Mouse (Mus musculus) spleen, adult 2 months (tissue): ENCODE results near the gene Cygb. TPM values are rescaled to one million over a fixed set of nuclear protein-coding genes. Genes with fewer than 3 reads are reported as not detected.

Experiments
- DNase-seq, 2 experiments: peaks; one replicate each; pipeline versions ENCODE4 v3.0.0 to v3.0.0-alpha.2; 2012 to 2021; ENCODE audit warnings: low spot score in 2 of 2, low read depth in 1 of 2
- H3K27ac ChIP-seq: fragments of 200-500 bp; 2 replicates; pipeline ENCODE4 v1.5.1; 2012; ENCODE audit warnings: low read length, inconsistent platforms; ENCODE audit not compliant: insufficient read depth
- H3K27me3 ChIP-seq: fragments of 200-500 bp; 2 replicates; pipeline ENCODE4 v1.6.1; 2012; ENCODE audit warnings: mild to moderate bottlenecking, moderate library complexity, low read length, inconsistent platforms; ENCODE audit not compliant: control insufficient read depth, insufficient read depth
- H3K36me3 ChIP-seq: fragments of 200-500 bp; 2 replicates; pipeline ENCODE4 v1.6.1; 2012; ENCODE audit warnings: mild to moderate bottlenecking, low read length, inconsistent platforms; ENCODE audit not compliant: control insufficient read depth, insufficient read depth
- H3K4me1 ChIP-seq: fragments of 200-500 bp; 2 replicates; pipeline ENCODE4 v1.6.1; 2011; ENCODE audit warnings: inconsistent platforms; ENCODE audit not compliant: control insufficient read depth, insufficient read depth, insufficient read length
- H3K4me3 ChIP-seq: fragments of 200-500 bp; 2 replicates; pipeline ENCODE4 v1.5.1; 2011; ENCODE audit warnings: mild to moderate bottlenecking, inconsistent platforms; ENCODE audit not compliant: insufficient read depth, insufficient read length; ENCODE audit errors: extremely low read depth
- CTCF ChIP-seq: fragments of 200-500 bp; IDR thresholded peaks from 2 replicates; pipeline ENCODE4 v1.5.1; 2011; ENCODE audit warnings: mild to moderate bottlenecking, inconsistent platforms; ENCODE audit not compliant: insufficient read depth, insufficient read length, insufficient replicate concordance; ENCODE audit errors: extremely low read depth
- POLR2A ChIP-seq: fragments of 200-500 bp; IDR thresholded peaks from 2 replicates; pipeline ENCODE4 v1.6.1; 2011; ENCODE audit warnings: low read depth, low read length, inconsistent platforms
- WGBS: fragments of 180-500 bp; shearing (Covaris S2); methylation state at CpG from one replicate; pipeline ENCODE4 v1.1.7; 2018; 5-methylcytosine and 5-hydroxymethylcytosine counted together
- polyA plus RNA-seq: library from polyadenylated mRNA; depleted of rRNA; stranded (reverse); fragments of >200 nt; gene quantifications from 2 replicates; pipeline ENCODE4 v1.2.3, GENCODE M21; 2012

Gene Cygb
- polyA plus RNA-seq, 1 experiment, result 14.2 TPM

DNA sequence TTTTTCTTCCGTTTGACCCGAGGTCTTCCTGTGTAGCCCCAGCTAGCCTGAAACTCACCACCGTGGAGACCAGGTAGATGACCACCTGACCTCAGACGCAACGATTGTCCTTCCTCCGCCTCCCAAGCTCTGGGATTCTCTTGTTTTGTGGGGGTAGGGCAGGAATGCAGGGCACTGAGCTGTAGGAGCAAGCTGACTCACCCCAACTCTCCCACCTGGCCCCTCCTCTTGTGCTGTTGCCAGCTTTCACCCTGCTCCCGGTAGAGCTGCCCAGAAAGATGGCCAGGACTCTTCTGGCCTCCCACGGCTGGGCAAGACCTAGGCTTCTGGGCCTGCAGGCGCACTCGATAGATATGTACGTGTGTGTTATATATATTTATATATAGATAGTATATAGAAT lies 8.0 kb downstream of the Cygb start:
- H3K4me3 ChIP-seq, result no peak overlapping the region
- no peaks in the 10 kb centered on the region for H3K36me3 ChIP-seq
- 83% methylated on average over 11 of the region's 11 CpGs for WGBS
- no peak for DNase-seq
- TF ChIP-seq CTCF (no peak), POLR2A (no peak)
- H3K27ac ChIP-seq, result no peak overlapping the region
- H3K4me1 ChIP-seq, result no peaks in the 10 kb centered on the region; the same call in 1 of the 2 replicates
- peaks cover 1% of the 10 kb centered on the region; the same call in 1 of the 2 replicates for H3K27me3 ChIP-seq

GRCm38 (mm10) chr11:116645446-116646110 lies 8.5 kb downstream of the Cygb start:
- 76% methylated on average over 8 of the region's 8 CpGs for WGBS
- H3K27ac ChIP-seq, result no peak overlapping the region
- no peaks in the 10 kb centered on the region for H3K27me3 ChIP-seq
- no peak for TF ChIP-seq POLR2A
- TF ChIP-seq CTCF, result no peak
- no peaks in the 10 kb centered on the region for H3K36me3 ChIP-seq
- H3K4me1 ChIP-seq, result no peaks in the 10 kb centered on the region; the same call in 1 of the 2 replicates
- H3K4me3 ChIP-seq, result no peak overlapping the region
- no peak for DNase-seq

DNA sequence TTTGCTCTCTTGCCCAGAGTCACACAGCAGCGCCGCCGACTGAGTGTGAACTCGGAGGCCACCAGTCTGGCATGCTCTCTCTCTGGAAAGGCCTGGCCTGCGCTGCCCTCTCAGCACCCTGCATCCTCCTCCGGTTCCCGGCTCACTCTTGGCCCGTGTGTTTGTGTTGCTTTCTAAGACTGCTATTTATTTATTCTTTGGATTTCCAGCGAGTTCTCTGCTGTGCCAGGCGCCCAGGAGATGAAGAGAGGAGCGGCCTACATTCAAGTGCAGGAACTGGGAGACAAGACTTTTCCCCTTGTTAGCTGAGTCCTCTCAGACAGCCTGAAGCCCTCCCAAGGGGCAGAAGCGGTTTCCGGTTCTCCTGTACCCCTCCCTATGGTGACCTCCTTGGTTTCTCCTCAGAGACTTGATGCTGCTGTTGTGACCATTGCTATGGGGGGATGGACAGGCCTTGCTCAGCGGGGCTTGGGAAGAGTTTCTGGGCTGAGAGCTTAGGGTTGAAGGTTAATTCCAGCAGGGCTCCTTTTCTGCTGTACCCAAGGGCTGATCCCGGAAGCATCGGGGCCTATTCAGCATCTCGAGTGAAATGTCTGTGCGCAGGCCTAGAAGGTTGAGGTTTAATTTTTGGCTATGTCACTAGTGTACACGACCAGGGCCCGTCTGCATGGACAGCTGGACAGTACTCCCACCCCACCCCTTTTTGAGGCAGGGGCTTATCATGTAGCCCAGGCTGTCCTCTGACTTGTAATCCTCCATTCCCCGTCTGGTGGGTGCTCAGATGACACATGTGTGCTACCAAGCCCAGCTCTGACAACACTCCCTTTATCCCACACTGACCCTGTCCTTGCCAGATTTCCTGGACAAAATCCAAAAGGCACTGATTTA lies 9.6 kb downstream of the Cygb start:
- TF ChIP-seq POLR2A, result no peak
- no peak for TF ChIP-seq CTCF
- no peaks in the 10 kb centered on the region; the same call in 1 of the 2 replicates for H3K4me1 ChIP-seq
- H3K36me3 ChIP-seq, result no peaks in the 10 kb centered on the region
- H3K27ac ChIP-seq, result 0 out of 2 replicates have a peak overlapping the region, but pooled peaks have one; percentile 8
- no peak for DNase-seq
- WGBS, result 88% methylated on average over 21 of the region's 21 CpGs
- no peaks in the 10 kb centered on the region for H3K27me3 ChIP-seq
- H3K4me3 ChIP-seq, result no peak overlapping the region

DNA sequence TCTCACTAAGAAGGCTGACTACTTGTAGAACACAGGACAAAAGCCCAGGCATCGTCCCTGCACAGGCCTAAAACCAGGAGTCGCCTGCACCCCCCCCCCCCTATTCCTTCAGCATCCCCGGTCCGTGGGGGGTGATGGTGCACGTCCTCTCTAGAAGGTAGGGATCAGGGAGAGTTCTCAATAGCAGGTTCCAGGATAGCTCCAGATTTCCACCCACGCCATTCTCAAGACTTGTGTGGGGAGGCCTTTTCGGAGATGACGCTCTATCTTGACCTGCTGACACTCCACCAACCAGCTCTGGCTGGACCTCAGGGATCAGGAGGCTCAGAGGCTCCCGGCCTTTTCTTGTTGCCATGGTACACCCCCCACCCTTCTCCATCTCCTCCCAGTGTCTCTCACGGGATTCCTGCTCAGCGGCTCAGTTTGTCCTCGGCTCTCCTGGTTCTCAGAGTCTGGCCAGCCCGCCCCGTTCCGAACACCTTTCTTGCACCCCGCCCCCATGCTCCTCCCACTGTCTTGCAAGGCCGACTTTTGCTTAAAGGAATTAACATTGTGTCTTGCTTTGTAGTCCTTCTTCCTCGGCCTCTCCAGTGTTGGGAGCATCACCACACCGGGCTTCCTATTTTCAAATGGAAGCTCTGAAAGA lies 10.4 kb downstream of the Cygb start:
- Histone ChIP-seq H3K4me3 (no peak overlapping the region), H3K27ac (no peak overlapping the region), H3K27me3 (no peaks in the 10 kb centered on the region), H3K4me1 (no peaks in the 10 kb centered on the region; the same call in 1 of the 2 replicates), H3K36me3 (no peaks in the 10 kb centered on the region)
- no peak for TF ChIP-seq CTCF
- no peak for TF ChIP-seq POLR2A
- WGBS, result 60% methylated on average over 19 of the region's 19 CpGs
- DNase-seq, result no peak

DNA sequence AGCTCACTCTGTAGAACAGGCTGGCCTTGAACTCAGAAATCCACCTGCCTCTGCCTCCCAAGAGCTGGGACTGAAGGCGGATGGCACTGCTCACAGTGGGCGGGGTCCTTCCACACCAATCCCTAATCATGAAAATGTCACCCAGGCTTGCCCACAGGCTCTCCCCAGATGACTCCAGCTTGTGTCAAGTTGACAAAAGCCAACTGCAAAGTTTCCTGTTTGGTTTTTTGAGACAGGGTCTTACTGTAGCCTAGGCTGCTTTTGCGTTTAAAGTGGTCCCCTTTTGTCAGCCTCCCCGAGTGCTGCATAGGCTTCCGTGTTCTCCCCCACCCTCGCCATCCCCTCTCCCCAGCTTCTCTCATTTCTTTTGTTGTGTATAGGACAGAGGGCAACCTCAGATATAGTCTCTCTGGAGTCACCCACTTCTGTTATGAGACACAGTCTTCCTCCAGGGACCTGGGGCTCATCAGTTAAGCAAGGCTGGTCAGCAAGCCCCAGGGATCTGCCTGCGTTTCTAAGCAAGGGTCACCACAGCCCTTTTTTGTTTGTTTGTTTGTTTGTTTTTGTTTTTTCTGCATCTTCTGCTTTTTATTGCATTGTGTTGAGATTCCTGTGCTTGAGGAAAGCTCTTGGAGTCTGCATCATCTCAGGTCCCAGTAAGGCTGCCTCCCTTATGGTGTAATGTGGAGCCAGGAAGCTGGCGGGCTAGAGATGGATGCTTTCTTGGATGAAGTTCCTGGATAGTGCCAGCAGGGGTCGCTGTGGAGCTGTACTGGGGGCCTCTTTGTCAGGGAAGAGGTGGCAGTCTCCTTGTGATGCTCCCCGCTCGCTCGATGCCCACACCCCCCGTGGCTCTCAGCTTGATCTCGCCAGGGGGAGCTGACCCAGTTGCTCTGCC lies 11.2 kb downstream of the Cygb start:
- Histone ChIP-seq H3K27me3 (no peaks in the 10 kb centered on the region), H3K36me3 (no peaks in the 10 kb centered on the region), H3K4me3 (no peak overlapping the region), H3K27ac (no peak overlapping the region), H3K4me1 (no peaks in the 10 kb centered on the region; the same call in 1 of the 2 replicates)
- DNase-seq, result peak; percentile 42 to 72
- 35% methylated on average over 14 of the region's 14 CpGs for WGBS
- TF ChIP-seq CTCF (peak; percentile 92), POLR2A (no peak)

GRCm38 (mm10) chr11:116641731-116642130 lies 12.4 kb downstream of the Cygb start:
- H3K36me3 ChIP-seq, result no peaks in the 10 kb centered on the region
- 57% methylated on average over 3 of the region's 3 CpGs for WGBS
- DNase-seq, result no peak
- no peak overlapping the region for H3K4me3 ChIP-seq
- no peaks in the 10 kb centered on the region for H3K27me3 ChIP-seq
- H3K4me1 ChIP-seq, result no peaks in the 10 kb centered on the region; the same call in 1 of the 2 replicates
- TF ChIP-seq CTCF (no peak), POLR2A (no peak)
- no peak overlapping the region for H3K27ac ChIP-seq
